Mouse (Mus musculus) layer of hippocampus, adult 11-12 months (tissue): ENCODE results near the gene Jpt1.
"Not testable (repeated sequence)": the region's sequence is repeated elsewhere in the genome, so short reads cannot be mapped to it uniquely, and the experiment has no call there.

ENCODE experiments used
- DNase-seq: peaks from one replicate; pipeline ENCODE4 v3.0.0; 2022; ENCODE audit warnings: low spot score

Jpt1 gene

DNA sequence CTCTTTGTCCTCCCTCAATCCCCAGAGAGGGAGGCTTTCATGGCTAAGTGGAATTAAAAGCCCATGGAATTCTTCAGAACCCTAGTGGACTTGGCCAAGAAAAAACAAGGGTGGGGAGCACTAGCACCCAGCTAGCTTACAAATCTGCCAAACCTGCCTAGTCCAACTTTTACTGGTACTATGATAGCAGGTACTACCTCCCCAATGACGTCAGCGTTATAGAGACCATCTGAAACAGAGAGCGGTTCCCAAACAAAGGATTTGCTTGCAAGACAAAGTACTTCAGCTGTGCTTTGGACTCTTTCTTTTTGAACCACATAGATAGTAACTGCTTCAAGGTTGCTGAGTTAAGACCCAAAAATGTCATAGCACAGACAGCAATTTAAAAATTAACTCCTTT lies 2.2 kb downstream of the Jpt1 start:
- no peak for DNase-seq

DNA sequence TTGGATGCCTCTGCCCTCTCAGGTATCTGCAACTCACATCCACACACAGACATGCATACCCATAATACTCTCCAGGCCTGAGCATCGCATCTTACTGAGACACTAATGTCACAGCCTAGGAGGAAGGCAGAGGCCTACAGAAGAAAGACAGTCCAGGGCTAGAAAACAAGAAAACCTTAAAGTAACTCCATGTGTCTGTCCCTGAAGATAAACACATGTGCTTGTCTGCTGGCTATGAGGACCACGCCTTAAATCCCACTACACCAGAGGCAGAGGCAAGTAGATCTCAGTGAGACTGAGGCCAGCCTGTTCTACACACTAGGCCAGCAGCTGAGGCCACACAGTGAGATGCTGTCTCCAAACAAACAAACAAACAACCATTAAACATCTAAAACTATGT lies 3.1 kb downstream of the Jpt1 start:
- DNase-seq, result no peak

DNA sequence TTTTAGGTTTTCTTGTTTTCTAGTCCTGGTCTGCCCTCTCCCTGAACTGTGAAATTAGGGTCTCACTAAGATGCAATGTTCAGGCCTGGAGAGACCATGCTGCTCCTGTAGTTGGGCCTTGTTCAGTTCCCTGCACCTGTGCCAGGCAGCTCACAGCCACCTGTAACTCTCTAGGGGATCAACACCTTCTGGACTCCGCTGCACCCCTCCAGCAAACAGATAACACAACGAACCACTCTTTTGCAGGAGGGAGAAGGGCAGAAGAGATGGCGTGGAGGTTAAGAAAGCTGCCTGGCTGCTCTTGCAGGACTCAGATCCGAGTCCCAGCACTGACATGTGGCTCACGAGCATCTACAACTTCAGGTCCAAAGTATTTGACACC lies 3.7 kb downstream of the Jpt1 start:
- no peak for DNase-seq

- no peak for DNase-seq
Observed at GRCm38 (mm10) chr11:115509773-115510506, 4.2 kb downstream of the Jpt1 start.

DNA sequence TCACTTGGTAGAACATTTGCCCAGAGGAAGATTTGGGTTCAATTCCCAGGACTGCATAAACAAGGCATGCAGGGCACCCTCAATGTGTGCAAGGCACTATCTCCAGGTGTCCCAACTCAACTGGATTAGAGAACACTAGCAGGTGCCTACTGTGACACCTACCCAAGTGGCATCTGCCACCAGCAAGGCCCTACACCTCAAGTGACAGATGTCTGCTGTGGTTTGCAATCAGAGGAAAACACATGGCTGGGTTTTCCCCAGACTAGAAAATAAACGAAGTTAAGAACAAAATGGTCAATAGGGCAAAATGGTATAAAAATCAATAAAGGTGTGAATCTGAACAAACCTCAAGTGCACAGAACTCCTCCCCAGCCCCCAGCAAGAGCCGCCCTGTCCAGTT lies 6.1 kb downstream of the Jpt1 start:
- no peak for DNase-seq

- DNase-seq, result no peak
Observed at GRCm38 (mm10) chr11:115506586-115506985, 7.6 kb downstream of the Jpt1 start.

GRCm38 (mm10) chr11:115502636-115503035 lies 11.6 kb downstream of the Jpt1 start:
- no peak for DNase-seq

GRCm38 (mm10) chr11:115496559-115496958 lies 17.6 kb downstream of the Jpt1 start:
- not testable (repeated sequence) for DNase-seq

GRCm38 (mm10) chr11:115492387-115492786 lies 21.8 kb downstream of the Jpt1 start:
- no peak for DNase-seq

DNA sequence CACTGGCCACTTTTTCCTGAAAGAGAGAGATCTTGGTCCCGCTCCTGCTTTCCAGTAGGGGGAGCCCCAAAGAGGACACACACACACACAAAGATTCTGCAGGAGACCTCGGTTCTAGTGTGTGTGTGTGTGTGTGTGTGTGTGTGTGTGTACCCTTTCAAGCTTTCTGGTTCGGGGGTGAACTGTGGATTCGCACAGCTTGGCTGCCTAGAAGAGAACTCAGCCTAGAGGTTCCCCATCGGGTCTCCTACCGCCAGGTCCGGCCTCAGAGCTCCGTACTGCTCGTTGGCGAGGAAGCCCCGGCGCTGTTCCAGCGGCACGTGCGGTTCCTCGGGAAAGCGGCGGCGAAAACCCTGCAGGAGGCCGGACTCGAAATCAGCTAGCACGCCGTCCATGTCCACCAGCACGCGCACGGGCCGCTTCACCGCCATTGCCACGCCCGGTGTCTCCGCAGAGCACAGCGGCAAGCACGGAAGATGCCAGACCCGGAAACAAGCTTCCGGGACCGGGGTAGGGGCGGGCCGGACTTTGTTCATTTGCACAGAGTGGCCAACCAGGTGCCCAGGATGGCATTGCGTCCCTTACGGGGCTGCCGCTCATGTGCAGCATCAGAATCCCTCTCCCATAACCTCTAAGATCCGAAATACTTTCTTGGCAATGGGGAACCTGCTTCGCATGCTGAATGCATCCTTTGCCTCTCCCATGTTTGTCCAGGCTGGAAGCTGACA lies 22.7 kb downstream of the Jpt1 start, which contains the start of gene Nt5c:
Nt5c (minus strand) TSS at position 507 of the 728 bp plus-strand sequence.
- peak; percentile 87 for DNase-seq

DNA sequence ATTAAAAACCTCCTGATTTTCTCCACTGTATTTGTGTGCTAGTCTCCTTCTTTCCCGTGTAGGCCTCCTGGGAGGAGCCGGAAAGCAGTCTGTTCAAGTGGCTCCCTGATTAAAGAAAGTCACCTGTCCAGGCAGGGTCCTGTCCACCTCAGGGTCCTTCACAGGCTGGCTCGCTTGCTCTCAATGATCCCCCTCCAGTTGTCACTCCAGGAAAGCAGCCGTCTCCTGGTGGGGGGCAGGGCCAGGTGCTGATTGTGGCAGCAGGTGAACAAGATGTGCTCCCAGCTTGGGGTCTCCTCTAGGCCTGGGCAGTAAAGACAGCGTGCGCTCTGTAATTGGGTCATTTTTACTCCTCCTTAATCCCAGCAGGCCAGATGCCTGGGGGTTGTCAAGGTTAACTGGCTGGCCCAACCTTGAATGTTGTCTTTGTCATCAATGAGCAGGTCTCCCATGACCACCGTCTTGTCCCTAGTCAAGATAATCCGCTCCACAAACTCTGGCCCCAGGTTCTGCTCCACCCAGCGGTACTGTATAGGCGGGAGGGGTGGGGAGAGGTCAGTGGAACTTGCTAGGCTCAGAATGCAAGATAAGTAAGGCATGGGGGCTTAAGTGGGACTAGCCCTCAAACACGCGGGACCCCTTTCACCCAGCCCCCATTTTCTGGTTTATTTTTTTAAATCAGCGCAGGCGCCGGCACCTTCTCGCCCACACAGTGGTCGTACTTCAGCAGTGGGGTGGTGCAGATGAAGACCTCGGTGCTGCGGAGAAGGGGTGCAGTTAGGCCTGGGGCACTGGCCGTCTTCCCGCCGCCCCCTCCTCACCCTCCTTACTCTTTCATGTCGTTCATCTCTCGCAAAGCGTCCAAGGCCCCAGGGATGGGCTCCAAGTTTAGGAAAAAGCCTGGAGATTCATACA lies 23.5 kb downstream of the Jpt1 start:
- no peak for DNase-seq

DNA sequence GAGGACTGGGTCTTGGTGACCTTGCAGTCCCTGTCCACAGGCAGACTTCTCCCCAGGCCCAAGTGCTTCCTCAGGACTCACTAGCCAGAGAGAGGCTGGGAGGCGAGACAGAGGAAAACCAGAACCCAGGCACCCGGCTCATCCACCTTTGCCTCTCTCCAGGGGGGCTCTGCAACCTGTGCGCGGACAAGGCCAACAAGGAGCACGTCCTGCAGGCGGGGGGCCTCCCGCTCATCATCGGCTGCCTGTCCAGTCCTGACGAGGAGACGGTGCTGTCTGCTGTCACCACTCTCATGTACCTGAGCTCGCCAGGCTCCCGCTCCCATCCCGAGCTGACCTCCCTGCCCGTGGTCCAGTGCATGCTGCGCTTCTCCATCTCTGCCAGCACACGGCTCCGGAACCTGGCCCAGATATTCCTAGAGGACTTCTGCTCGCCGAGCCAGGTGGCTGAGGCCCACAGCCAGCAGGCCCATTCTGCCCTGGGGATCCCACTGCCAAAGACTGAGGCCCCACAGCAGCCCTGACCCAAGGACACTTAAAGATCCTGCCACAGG lies 25.6 kb downstream of the Jpt1 start:
- DNase-seq, result no peak

GRCm38 (mm10) chr11:115485155-115485554 lies 29.0 kb downstream of the Jpt1 start:
- no peak for DNase-seq

- peak; percentile 85 for DNase-seq
Observed at GRCm38 (mm10) chr11:115483726-115484125, 30.5 kb downstream of the Jpt1 start.

DNA sequence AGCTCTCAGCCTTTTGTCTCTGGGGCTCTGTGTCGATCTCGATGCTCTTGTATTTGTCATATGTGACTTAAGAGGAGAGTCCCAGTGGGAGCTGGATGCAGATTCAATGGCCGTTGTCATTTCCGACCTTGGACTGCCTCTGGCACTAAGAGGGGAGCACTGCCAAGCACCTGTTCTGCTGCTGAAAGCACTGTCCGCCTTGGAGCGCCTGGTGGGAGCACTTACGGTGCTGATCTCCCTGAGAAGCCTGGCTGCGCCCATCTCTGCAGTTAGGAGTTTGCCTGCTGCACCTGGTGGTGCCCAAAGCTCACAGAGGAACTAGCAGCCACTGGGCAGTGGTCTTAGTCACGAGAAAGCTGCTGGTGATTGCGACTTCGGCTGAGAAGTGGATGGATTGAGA lies 30.9 kb downstream of the Jpt1 start:
- no peak for DNase-seq

- peak; percentile 75 for DNase-seq
Observed at GRCm38 (mm10) chr11:115481553-115482259, 32.5 kb downstream of the Jpt1 start.

- DNase-seq, result no peak
Observed at GRCm38 (mm10) chr11:115478296-115478938, 35.8 kb downstream of the Jpt1 start.

GRCm38 (mm10) chr11:115477388-115477787 lies 36.8 kb downstream of the Jpt1 start:
- DNase-seq, result not testable (repeated sequence)

DNA sequence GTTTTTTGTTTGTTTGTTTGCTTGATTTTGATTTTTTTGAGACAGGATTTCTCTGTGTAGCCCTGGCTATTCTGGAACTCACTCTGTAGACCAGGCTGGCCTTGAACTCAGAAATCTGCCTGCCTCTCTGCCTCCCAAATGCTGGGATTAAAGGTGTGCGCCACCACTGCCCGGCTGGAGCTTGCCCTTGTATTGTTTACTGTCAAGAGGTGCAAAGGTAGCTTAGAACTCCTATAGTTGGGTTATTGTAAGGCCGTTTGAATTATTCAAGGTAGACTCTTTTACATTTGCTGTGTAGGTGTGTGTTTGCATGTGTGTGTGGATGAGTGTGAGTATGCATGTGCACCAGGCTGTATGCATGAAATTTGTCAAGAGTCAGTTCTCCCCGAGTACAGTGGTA lies 37.6 kb downstream of the Jpt1 start:
- DNase-seq, result not testable (repeated sequence)

DNA sequence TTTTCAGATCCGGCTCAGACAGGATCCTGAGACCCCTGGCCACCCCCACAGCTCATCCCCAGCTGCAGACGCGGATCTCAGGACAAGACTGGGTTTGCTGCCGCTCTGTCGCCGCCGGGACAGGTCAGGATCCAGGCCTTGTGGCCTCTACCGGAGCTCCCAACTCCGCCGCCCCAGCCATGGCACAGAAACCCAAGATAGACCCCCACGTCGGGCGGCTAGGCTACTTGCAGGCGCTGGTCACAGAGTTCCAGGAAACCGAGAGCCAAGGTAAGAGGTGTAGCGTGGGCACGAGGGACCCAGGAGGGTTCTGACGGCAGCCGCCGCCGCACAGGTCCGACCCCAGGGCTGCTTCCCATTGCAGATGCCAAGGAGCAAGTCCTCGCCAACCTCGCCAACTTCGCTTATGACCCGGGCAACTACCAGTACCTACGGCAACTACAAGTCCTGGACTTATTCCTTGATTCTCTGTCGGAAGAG lies 38.4 kb downstream of the Jpt1 start:
- peak; percentile 28 for DNase-seq
